Mouse (Mus musculus) heart, adult 9 months (tissue): ENCODE measurements at regions not wholly inside any gene's neighbourhood (a gene's known extent, or its start where the extent isn't known, plus 50 kb on each side); places are given as distances from the start of the nearest gene placed in this dataset.
A peak's percentile ranks its signal among the peaks of the same experiment; 100 is the strongest.

Experiments used
- DNase-seq, 2 experiments: peaks; one replicate each; pipeline ENCODE4 v3.0.0; 2022; ENCODE audit warnings: low spot score in 2 of 2

- peak; percentile 15 to 31 for DNase-seq
Measured at GRCm38 (mm10) chr8:127753793-127754565, 604.4 kb upstream of the Nrp1 start.

DNA sequence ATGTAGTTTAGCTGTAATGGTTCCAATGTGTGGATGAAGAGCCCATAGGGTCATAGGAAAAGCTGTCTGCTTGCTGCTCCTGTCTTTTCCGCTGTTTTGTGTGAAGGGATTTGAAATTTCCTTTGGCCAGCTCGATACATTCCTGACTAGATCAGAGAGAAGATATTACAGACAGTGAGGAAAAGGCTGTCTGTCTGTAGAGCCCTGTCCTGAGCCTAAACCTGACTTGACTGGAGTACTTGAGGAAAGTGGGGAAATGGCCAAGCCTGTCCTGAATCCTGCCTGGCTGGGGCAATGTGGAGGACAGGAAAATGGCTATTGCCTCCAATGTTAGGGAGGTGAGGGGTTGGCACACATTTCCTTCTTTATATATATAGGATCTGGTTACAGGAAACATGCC is 601.0 kb upstream of the Nrp1 start:
- DNase-seq = peak in 1 of 2 experiments; percentile 20

DNA sequence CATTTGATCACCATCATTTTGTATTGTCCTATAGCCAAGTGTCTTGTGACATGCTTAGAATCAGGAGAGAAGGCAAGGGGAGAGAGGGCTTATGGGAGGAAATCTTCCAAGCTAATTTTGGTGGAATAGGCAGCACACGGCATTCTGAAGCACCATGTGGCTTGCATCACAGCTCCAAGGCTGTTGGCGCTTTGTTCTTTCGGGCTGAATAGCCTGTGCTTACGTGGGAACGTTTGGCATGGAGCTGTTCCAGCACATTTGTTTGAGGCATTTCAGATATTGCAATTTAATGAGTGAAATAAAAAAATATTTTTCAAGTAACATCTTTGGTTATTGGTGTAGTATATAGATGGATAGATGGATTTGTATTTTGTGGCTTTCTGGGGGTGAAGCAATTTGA is 598.5 kb upstream of the Nrp1 start:
- no peak for DNase-seq

- DNase-seq = peak in 1 of 2 experiments; percentile 5
Measured at GRCm38 (mm10) chr8:127765199-127765598, 593.2 kb upstream of the Nrp1 start.

DNA sequence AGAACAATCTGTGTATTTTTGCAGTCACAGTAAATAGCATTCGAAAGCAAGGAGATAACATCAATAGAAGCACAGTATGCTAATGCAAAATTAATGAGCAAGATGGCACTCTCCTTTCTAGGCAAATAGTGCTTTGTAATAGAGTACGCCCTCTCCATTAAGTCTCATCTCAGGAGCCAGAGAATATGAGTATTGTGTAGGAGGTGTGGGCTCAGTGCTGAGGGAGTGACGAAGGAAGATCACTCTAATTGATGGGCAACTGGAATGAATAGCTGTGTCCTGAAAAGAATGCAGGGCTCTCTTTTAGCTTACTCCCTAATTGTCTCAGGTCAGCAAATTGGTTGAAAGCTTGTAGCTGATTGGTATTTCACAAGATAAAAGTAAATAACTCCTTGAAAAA is 590.1 kb upstream of the Nrp1 start:
- DNase-seq = no peak

DNA sequence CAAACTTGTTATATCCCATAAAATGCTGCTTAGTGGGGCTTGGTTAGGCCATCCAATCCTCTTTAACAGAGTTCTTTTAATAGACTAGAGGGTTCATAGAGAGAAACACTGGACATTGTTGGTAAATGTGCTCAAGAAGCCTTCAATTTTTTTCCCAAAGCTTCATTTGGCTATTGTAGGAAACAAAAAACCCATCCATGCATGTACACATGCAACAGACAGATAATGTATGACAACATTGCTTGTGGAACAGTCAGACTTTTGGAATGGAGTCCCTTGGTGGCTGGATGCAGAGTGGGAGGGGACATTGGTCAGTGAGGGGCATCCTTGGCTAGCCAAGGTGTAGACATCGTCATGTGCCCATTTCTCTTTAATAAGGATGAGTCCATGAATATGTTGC is 588.8 kb upstream of the Nrp1 start:
- no peak for DNase-seq

GRCm38 (mm10) chr8:127771781-127772180 is 586.6 kb upstream of the Nrp1 start:
- DNase-seq = no peak

- no peak for DNase-seq
Measured at GRCm38 (mm10) chr8:127772415-127772814, 586.0 kb upstream of the Nrp1 start.

GRCm38 (mm10) chr8:127772917-127773316 is 585.5 kb upstream of the Nrp1 start:
- no peak for DNase-seq

DNA sequence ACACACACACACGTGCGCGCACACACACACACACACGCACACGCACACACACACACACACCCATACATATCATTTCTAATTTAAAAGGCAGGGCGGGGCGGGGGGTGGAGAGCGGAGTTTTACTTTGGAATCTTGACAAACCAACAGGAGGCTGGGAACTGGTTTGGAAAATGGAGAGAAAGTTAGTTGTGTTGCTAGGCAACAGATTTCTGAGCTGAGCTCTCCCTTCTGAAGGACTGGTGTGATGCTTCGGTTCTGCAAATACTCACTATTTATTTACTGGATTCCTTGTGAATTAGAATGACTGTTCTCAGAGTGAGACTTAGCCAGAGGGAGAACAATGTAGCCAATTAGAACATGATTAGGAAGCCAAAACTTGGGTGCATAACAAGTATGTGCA is 583.8 kb upstream of the Nrp1 start:
- DNase-seq = peak; percentile 2 to 17

- DNase-seq = no peak
Measured at GRCm38 (mm10) chr8:127775160-127775559, 583.2 kb upstream of the Nrp1 start.

- peak; percentile 15 to 44 for DNase-seq
Measured at GRCm38 (mm10) chr8:127775747-127776146, 582.7 kb upstream of the Nrp1 start.

GRCm38 (mm10) chr8:127778352-127779020 is 579.9 kb upstream of the Nrp1 start:
- DNase-seq = peak; percentile 32 to 35

GRCm38 (mm10) chr8:127779021-127779689 is 579.2 kb upstream of the Nrp1 start:
- no peak for DNase-seq

DNA sequence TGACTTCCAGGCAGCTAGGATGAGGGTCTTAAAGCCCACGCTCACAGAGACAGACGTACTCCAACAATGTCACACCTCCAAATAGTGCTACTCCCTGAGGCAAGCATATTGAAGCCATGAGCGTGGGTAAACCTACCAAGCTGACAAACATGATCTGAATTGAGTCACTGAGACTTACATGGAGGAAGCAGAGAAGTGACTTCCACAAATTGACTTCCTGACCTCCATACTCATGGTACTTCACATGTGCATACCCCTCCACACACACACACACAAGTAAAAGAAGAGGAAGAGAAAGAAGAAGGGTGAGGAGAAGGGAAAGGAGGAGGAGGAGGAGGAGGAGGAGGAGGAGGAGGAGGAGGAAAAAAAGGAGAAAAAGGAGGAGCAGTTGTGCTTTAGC is 577.8 kb upstream of the Nrp1 start:
- no peak for DNase-seq

GRCm38 (mm10) chr8:127781011-127781410 is 577.4 kb upstream of the Nrp1 start:
- DNase-seq = peak in 1 of 2 experiments; percentile 28

GRCm38 (mm10) chr8:127792611-127793010 is 565.8 kb upstream of the Nrp1 start:
- DNase-seq = no peak

GRCm38 (mm10) chr8:127799849-127800471 is 558.4 kb upstream of the Nrp1 start:
- no peak for DNase-seq

DNA sequence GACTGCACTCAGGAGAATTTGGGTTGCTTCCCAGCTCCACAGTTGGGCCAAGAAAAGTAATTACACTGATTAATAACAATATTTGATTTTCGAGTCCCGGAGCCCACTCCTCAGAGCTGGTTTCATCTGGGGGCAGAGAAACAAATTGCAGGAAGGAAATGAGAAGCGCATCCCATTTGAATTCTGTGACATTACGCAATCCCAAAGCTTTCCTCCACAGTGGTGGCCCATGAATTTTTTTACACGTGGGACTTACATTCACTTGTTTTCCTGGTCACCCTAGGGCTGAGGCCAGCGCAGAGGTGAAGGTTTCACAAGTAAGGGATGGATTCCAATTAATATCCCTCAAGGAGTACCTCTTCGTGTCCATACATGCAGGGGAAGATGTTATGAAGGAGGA is 556.3 kb upstream of the Nrp1 start:
- peak in 1 of 2 experiments; percentile 24 for DNase-seq

DNA sequence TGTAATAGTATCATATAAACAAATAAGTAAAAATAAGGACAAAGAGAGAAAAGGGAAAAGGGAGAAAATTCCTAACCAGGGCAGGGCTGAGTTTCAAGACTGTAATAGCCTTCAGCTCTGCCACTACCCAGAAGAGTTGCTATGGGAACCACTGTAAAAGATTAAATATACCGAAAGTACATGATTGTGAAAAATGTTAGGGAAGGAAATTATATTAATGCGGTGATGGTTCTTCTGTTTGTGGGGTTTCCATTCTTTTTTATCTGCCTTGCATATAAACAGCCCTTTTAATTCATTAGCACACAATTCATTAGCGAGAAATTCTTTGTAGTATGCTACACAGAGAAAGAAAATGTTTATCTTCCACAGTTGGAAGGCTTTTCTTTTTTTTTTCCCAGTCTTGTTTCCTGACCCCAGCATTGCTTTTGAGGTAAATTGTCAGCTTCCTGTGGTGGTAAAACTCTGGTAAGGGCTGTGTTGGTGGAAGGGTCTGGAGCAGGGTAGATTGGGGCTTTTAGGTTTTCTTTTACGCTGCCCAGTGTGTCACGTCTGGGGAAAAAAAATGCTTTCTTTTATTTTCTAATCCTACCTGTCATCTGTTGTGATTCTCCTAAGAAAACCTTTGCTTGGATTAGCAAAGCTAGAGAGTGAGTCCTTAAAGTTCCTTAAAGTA is 555.6 kb upstream of the Nrp1 start:
- no peak for DNase-seq
